Mouse (Mus musculus) thymus, postnatal 36 days (tissue): ENCODE results near the gene Kcnq1.

Source experiments
- DNase-seq, 2 experiments: peaks; one replicate each; pipeline ENCODE4 v3.0.0; 2022; ENCODE audit warnings: mixed read lengths in 2 of 2

Kcnq1 gene

DNA sequence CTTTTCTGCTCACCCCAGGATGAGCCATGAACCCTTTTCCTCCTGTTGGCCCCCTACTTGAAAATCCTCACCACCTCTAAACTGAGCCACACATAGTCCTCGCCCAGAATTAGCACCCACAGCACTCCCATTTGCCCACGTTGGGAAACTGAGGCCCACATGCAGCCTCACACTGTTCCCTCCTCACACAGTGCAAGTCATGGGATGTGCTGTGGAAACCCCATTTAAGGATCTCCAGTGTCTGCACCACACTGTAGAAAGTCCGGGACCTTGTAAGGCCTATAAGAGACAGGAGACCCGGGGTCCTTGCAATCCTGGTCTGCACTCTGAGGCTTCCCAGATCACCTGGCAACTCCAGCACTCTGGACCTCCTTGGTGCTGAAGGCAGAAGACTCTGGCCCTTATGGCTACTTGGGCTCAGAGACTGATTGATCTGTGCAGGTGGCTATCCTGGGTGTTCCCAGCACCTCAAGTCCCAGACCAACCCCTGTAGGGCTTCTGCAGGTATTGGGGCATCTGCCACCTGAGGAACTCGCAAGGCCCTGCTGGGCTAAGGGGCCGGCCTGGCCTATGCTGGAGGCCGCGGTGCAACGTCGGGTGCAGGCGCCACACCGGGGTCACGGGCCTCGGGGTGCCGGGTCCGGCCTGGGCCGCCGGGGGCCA, 331.2 kb downstream of the Kcnq1 start:
- DNase-seq: no peak

DNA sequence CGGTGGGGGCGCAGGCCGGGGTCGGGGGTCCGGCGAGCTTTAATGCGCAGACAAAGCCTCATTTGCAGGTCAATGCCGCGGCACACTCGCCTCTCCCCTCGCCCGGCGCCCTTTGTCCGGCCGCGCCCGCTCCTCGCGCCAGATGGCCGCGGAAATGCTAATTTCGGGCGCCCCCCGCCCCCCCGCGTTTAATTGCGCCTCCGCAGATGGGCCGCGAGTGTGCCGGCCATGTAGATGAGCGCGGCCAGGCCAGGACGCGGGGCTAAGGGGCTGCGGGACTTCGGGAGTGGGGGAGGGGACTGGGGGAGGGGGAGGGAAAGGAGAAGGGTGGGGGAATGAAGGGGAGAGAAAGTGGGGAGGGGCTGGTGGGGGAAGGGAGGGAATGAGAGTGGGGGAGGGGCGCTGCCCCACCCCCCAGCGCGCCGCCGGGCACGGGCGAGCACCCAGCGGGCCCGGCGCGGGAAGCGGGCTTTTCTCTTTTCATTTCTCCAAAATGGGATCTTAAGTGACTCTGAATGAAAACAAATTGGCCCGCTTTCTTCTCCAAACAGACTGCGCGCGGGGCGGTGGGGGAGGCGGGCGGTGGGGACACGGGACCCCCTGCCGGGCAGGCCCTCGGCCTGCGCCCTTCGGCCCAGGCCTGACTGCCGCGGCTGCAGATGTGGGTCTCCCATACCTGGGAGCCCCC, 331.9 kb downstream of the Kcnq1 start:
- DNase-seq: no peak

DNA sequence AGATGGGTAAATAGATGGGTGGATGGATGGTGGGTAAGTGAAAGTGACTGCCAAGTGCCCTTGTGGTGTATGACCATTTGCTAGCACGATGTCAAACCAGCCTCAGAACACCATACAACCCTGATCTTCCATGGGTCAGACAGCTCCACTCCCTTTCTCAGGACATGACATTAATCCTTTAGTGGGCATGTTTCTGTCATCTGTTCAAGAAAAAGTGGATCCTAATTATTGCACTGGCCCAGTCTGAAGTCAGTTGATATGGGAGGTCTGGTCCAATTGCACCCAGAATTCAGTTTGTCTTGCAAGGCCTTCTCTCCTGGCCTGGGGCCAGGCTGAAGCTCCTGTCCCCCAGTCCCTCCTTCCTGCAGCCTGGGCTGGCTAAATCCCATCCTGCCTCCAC, 332.8 kb downstream of the Kcnq1 start:
- no peak for DNase-seq

DNA sequence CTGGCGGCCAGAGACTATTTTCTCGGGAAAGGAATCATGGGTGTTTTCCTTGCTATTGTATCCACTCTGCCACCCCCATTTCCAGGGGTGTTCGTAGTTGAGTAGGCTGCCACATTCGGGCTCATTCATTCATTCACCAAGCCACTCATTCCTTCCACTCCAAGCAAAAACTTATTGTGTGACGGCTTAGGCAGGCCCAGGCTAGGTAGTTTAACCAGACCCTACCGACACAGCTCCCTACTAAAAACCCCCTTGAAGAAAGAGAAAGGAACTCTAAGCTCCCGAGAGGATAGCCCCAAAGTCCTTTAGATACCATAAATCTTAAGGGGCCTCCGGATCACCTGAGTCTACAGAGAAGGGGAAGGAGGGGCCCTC, 338.4 kb downstream of the Kcnq1 start:
- no peak for DNase-seq

GRCm38 (mm10) chr7:143444955-143445648, 338.9 kb downstream of the Kcnq1 start:
- DNase-seq: no peak

- no peak for DNase-seq
Measured at GRCm38 (mm10) chr7:143445651-143446460, 339.7 kb downstream of the Kcnq1 start.

DNA sequence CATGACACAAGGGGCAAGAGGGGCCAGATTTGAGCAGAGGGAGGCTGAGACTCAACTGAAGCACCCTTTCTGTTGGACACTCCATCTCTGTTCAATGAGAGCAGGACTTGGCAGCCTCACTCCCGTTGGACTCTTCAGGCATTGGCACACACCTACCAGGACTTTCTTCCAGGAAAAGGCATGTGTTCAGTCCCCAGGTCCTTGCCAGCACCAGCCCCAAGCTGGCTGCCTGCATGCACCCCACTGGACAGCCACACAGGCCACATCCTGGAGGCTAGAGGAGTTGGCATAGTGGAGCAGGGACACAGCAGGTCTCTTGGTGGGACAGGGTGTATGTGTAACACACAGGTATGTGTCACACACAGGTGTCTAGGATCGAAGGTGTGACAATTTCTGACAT, 341.0 kb downstream of the Kcnq1 start:
- no peak for DNase-seq

DNA sequence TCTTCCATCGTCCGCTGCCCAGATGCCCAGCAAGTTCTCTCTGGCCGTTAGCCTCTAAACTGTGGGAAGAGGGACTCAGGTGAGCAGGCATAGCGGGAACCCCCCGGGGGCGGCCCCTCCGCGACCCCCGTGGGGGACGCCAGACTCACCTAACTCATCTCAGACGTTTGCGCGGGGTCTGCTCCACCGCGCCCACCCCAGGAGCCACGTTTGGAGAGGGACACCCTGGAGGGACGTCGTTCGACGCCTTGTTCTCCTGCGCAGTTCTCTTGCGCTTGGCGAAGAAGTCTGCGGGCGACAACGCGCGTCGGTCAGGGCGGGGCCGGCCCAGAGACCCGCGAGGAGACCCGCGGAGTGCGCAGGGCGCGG, 352.8 kb downstream of the Kcnq1 start:
- DNase-seq: no peak

- no peak for DNase-seq
Measured at GRCm38 (mm10) chr7:143459332-143460211, 353.4 kb downstream of the Kcnq1 start.

DNA sequence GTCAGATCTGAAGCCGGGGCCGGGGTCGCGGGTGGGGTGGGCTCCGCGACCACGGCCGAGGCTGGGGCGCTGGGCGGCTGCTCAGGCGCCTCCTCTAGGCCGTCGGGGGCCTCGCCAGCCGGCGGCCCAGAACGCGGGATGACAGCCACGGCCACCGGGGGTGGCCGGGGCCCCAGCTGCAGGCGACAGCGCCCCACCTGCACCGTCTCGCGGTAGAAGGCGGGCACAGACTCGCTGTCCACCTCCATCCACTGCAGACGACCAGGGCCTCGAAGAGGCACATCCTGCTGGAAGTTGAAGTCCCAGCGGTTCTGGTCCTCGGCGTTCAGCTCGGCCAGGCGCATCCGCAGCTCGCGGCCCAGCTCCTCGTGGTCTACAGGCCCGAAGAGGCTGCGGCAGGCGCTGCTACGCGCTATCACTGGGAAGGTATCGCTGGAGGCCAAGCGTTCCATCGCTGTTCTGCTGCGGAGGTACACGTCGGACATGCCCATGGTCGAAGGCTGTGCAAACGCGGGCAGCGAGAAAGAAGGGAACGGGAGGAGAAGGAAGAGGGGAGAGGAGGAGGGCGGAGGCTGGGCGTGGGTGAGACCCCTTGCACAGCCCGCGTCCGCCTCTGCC, 354.2 kb downstream of the Kcnq1 start:
- no peak for DNase-seq

- peak; percentile 84 to 90 for DNase-seq
Measured at GRCm38 (mm10) chr7:143460874-143461273, 354.7 kb downstream of the Kcnq1 start, which contains the start of gene Cdkn1c. Gene Cdkn1c (minus strand): TSS chr7:143461050.

DNA sequence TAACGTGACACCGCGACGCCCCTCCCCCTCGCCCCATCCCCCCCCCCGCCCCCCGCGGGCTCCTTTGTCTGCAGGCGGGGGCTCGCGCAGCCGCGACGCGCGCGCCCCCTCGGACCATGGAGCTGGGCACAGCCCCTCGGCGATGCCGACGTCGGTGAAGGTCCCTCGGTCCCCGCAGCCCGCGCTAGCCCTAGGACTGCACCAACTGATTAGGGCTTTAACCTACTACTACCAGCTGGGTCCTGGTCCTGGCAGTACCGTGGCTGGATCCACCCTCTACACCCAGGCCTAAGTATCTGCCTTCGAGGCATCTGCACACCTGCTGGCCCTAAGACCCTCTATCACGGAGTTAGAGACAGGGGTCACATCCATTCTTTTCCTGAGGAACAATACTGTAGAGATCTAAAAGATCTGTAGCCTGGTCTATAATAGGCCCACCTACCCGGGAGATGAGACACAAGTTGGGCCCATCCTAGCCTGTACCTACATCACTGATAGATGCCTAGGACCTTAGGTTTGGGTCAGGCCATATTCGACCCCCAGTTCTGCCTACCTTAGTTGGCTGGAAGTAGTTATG, 355.2 kb downstream of the Kcnq1 start:
- no peak for DNase-seq

DNA sequence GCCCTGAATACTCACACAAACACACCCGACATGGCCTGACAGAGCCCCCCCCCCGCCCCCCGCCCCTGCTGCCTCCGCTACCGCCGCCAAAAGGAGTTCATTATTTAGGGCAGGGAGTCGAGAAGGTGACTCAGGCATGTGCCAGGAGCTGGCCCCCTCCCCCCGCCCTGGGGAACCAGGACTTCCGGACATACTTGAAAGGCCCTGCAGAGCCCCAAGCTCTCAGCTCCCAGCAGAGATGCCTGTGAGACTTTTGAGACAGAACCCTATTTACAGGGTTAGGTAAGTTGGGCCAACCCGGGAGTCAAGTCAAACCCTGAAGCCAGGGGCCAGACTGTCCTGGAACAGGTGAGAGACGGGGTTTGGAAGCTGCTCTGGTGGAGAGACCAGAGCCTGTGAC, 355.8 kb downstream of the Kcnq1 start:
- DNase-seq: no peak

- DNase-seq: no peak
Measured at GRCm38 (mm10) chr7:143462516-143462915, 356.4 kb downstream of the Kcnq1 start.

- DNase-seq: peak; percentile 66 to 69
Measured at GRCm38 (mm10) chr7:143463865-143464415, 357.8 kb downstream of the Kcnq1 start.

DNA sequence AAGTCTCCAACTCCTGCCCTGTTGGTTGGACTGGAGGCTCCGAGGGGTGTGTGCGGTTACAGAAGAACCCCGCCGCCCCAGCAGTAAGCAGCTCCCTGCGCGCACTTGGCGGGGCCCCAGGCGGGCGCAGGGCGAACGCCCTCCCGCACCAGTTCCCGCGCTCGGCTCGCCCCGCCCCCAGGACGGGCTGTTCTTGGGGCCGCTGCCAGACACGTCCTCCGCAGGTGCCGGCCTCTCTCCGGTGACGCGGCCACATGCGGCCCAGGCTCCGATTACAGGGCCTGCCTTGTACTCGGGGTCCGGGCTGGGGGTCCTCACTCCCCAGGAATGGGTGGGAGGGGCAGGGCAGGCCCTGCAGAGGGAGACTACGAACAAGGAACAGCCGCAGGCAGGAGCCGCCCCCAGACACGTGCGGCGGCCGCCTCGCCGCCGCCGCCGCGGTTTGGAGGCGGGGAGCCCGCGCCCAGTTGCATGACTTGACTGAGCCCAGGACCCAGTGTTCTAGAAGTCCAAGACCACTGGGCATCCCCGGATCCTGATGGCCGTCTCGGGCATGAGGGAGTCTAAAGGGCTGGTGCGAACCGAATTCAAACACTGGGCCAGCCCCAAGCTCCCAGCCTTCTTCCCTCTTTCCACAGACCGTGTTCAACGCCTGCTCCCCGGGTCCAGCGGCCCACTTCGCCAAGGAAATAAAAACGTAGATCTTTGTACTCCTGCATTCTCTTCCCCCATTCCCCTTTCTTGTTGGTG, 358.8 kb downstream of the Kcnq1 start:
- DNase-seq: peak; percentile 31 to 50

DNA sequence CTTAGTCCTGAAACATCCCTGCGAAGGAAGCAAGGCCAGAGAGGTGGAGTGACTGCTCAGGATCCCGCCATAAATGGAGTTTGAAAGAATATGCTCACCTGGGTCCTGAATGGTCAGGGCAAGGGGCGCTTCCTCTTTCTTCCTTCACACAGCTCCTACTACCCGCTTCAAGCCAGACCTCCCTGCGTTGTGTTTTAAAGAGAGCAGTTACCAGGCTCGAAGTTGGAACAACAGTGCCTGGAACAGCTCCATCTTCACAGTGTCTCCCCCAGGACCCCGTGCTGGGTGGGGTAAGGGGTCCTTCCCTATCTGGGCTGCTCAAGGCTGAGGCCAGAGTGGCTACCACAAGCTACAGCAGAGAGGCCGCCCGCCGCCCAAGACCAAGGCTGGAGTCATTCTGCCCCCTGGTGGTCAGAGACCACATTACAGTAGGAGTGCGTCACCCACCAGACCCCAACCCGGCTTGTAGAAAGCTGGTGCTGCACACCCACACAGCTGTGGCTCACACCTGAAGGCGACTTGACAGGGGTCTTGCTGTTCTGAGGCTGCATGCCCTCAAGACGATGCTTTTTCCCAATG, 360.0 kb downstream of the Kcnq1 start:
- peak; percentile 69 to 73 for DNase-seq

- no peak for DNase-seq
Measured at GRCm38 (mm10) chr7:143467714-143468113, 361.6 kb downstream of the Kcnq1 start.

DNA sequence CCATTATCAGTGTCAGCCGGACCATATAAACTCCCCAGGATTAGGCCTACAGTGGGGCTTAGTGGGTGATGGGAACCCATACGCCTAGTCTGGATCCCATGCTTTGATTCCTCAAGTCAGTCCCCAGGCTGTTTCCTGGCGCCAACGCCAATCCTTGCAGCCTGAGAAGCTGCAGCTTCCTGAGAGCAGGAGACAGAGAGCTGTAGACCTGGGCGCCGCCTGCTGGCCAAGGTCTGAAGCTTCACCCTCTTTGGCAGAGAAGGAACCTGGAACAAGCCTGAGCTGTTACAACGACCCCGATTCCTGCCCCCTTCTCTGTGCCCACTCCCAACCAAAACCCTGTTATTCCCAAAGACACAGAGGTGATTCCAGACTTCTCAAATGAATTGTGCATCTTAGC, 363.8 kb downstream of the Kcnq1 start:
- peak; percentile 61 to 67 for DNase-seq
